Mouse (Mus musculus): ENCODE results near the gene Aagab. TPM values are rescaled to one million over a fixed set of nuclear protein-coding genes. Genes with fewer than 3 reads are reported as not detected.
A peak's percentile ranks its signal among the peaks of the same experiment; 100 is the strongest.

The Aagab gene
- total and polyA plus RNA-seq, 3 experiments, result 16.1 to 27.4 TPM; not detected in 1

GRCm38 (mm10) chr9:63663222-63663621 lies 60.8 kb downstream of the Aagab start:
- Histone ChIP-seq H3K9ac (ENCODE audit: control insufficient read depth, low read depth, low read length, poor library complexity, severe bottlenecking) (no peak overlapping the region), H3K79me2 (ENCODE audit: control insufficient read depth, insufficient read depth, low read length, poor library complexity) (no peaks in the 10 kb centered on the region), H3K27ac (ENCODE audit: control insufficient read depth, low read depth, low read length) (no peak overlapping the region), H3K4me1 (ENCODE audit: control insufficient read depth in 1 of 2, insufficient read depth in 2 of 2, low read length in 2 of 2) (peaks cover 12 to 20% of the 10 kb centered on the region in 2 experiments; a peak in 3 of 4 replicates), H3K9me3 (replicated peaks; ENCODE audit: insufficient read depth, low read length) (no peaks in the 10 kb centered on the region), H3K27me3 (ENCODE audit: control insufficient read depth in 1 of 2, insufficient read depth in 2 of 2, low read length in 2 of 2) (no peaks in the 10 kb centered on the region), H3K4me3 (ENCODE audit: control insufficient read depth in 1 of 2, insufficient read depth in 1 of 2, low read depth in 2 of 2, low read length in 2 of 2) (no peak overlapping the region), H3K36me3 (ENCODE audit: control insufficient read depth in 1 of 2, insufficient read depth in 2 of 2, low read length in 2 of 2) (peaks cover 0 to 13% of the 10 kb centered on the region in 2 experiments; a peak in 2 of 4 replicates)
- no peak for TF ChIP-seq HCFC1 (IDR thresholded peaks at IDR 0.05; ENCODE audit: low read depth, low read length)
- TF ChIP-seq MYB (IDR thresholded peaks at IDR 0.05; ENCODE audit: low read depth, low read length), result no peak
- no peak for TF ChIP-seq GATA1 (IDR thresholded peaks at IDR 0.05; ENCODE audit: low read depth, low read length)
- TF ChIP-seq POLR2AphosphoS5 (IDR thresholded peaks at IDR 0.05; ENCODE audit: borderline replicate concordance, low read depth, low read length), result no peak
- TF ChIP-seq MAX (IDR thresholded peaks at IDR 0.05; ENCODE audit: low read length), result no peak
- TF ChIP-seq ETS1 (IDR thresholded peaks at IDR 0.05; ENCODE audit: low read depth, low read length), result no peak
- no peak for TF ChIP-seq CHD1 (IDR thresholded peaks at IDR 0.05; ENCODE audit: low read depth, low read length)
- TF ChIP-seq RCOR1 (IDR thresholded peaks at IDR 0.05; ENCODE audit: low read depth, low read length), result no peak
- TF ChIP-seq EP300 (IDR thresholded peaks at IDR 0.05; ENCODE audit: low read depth in 1 of 2, low read length in 2 of 2), result no peak
- no peak for TF ChIP-seq NRF1 (IDR thresholded peaks at IDR 0.05; ENCODE audit: insufficient read depth, low read depth, low read length, poor library complexity, severe bottlenecking)
- TF ChIP-seq MYC (IDR thresholded peaks at IDR 0.05; ENCODE audit: low read depth, low read length), result no peak
- DNase-seq (ENCODE audit: low read depth, low spot score), result no peak

- Histone ChIP-seq H3K27me3 (ENCODE audit: control insufficient read depth in 1 of 2, insufficient read depth in 2 of 2, low read length in 2 of 2) (no peaks in the 10 kb centered on the region), H3K4me1 (ENCODE audit: control insufficient read depth in 1 of 2, insufficient read depth in 2 of 2, low read length in 2 of 2) (peaks cover 12 to 20% of the 10 kb centered on the region in 2 experiments; a peak in 3 of 4 replicates), H3K79me2 (ENCODE audit: control insufficient read depth, insufficient read depth, low read length, poor library complexity) (no peaks in the 10 kb centered on the region), H3K9me3 (replicated peaks; ENCODE audit: insufficient read depth, low read length) (no peaks in the 10 kb centered on the region), H3K4me3 (ENCODE audit: control insufficient read depth in 1 of 2, insufficient read depth in 1 of 2, low read depth in 2 of 2, low read length in 2 of 2) (no peak overlapping the region), H3K9ac (ENCODE audit: control insufficient read depth, low read depth, low read length, poor library complexity, severe bottlenecking) (peak overlapping the region; percentile 54), H3K36me3 (ENCODE audit: control insufficient read depth in 1 of 2, insufficient read depth in 2 of 2, low read length in 2 of 2) (peaks cover 0 to 13% of the 10 kb centered on the region in 2 experiments; a peak in 2 of 4 replicates), H3K27ac (ENCODE audit: control insufficient read depth, low read depth, low read length) (peak overlapping the region; percentile 86)
- DNase-seq (ENCODE audit: low read depth, low spot score), result peak; percentile 90
- peak; percentile 77 to 92 for TF ChIP-seq EP300 (IDR thresholded peaks at IDR 0.05; ENCODE audit: low read depth in 1 of 2, low read length in 2 of 2)
- TF ChIP-seq SIN3A (IDR thresholded peaks at IDR 0.05; ENCODE audit: low read length), result peak; percentile 63; the same call in 1 of the 2 replicates
- peak; percentile 96 for TF ChIP-seq MYC (IDR thresholded peaks at IDR 0.05; ENCODE audit: low read depth, low read length)
- TF ChIP-seq GABPA (IDR thresholded peaks at IDR 0.05; ENCODE audit: low read depth, low read length), result no peak
- TF ChIP-seq USF1 (IDR thresholded peaks at IDR 0.05; ENCODE audit: low read depth, low read length), result peak; percentile 83
- no peak for TF ChIP-seq E2F4 (IDR thresholded peaks at IDR 0.05; ENCODE audit: borderline replicate concordance, low read depth, low read length)
- peak; percentile 85 for TF ChIP-seq MXI1 (IDR thresholded peaks at IDR 0.05; ENCODE audit: low read depth, low read length)
- TF ChIP-seq MYB (IDR thresholded peaks at IDR 0.05; ENCODE audit: low read depth, low read length), result no peak
- TF ChIP-seq TCF12 (IDR thresholded peaks at IDR 0.05; ENCODE audit: low read depth, low read length), result peak; percentile 86
- TF ChIP-seq CHD1 (IDR thresholded peaks at IDR 0.05; ENCODE audit: low read depth, low read length), result no peak
- TF ChIP-seq MAX (IDR thresholded peaks at IDR 0.05; ENCODE audit: low read length), result peak; percentile 86
- peak; percentile 84 for TF ChIP-seq ETS1 (IDR thresholded peaks at IDR 0.05; ENCODE audit: low read depth, low read length)
- TF ChIP-seq ZNF384 (IDR thresholded peaks at IDR 0.05; ENCODE audit: low read depth, low read length), result peak; percentile 95
- 0 out of 2 replicates have a peak, but pooled peaks have one; percentile 41 for TF ChIP-seq ELF1 (IDR thresholded peaks at IDR 0.05; ENCODE audit: low read depth, low read length)
- TF ChIP-seq RCOR1 (IDR thresholded peaks at IDR 0.05; ENCODE audit: low read depth, low read length), result peak; percentile 50; the same call in 1 of the 2 replicates
- TF ChIP-seq TAL1 (IDR thresholded peaks at IDR 0.05; ENCODE audit: low read length), result peak; percentile 86
- 0 out of 4 replicates have a peak, but pooled peaks of 1 of the 2 experiments have one; percentile 18 for TF ChIP-seq USF2 (IDR thresholded peaks at IDR 0.05; ENCODE audit: borderline replicate concordance in 1 of 2, insufficient read depth in 1 of 2, low read depth in 1 of 2, low read length in 2 of 2)
- no peak for TF ChIP-seq CTCF (IDR thresholded peaks at IDR 0.05 in 2 of 3, conservative IDR thresholded peaks at IDR 0.05 in 1 of 3; ENCODE audit: control insufficient read depth in 1 of 3, insufficient read depth in 1 of 3, low read depth in 2 of 3, low read length in 3 of 3, poor library complexity in 1 of 3, severe bottlenecking in 1 of 3)
- TF ChIP-seq POLR2AphosphoS2 (IDR thresholded peaks at IDR 0.05; ENCODE audit: low read length), result no peak
- peak; percentile 89 for TF ChIP-seq GATA1 (IDR thresholded peaks at IDR 0.05; ENCODE audit: low read depth, low read length)
- no peak for TF ChIP-seq NELFE (IDR thresholded peaks at IDR 0.05; ENCODE audit: low read depth, low read length)
- TF ChIP-seq BHLHE40 (IDR thresholded peaks at IDR 0.05; ENCODE audit: borderline replicate concordance, low read depth, low read length), result peak; percentile 94; the same call in 1 of the 2 replicates
These were observed 61.9 kb downstream of the Aagab start for GRCm38 (mm10) chr9:63664300-63664745.
